Mouse (Mus musculus) heart, postnatal 36 days (tissue): ENCODE measurements around the gene Esp3. TPM values are rescaled to one million over a fixed set of nuclear protein-coding genes. Genes with fewer than 3 reads are reported as not detected.
"Not testable (repeated sequence)": the region's sequence is repeated elsewhere in the genome, so short reads cannot be mapped to it uniquely, and the experiment has no call there.

ENCODE experiments used
- DNase-seq, 2 experiments: peaks; one replicate each; pipeline ENCODE4 v3.0.0; 2021 to 2022
- intact Hi-C: fragments of 180-260 bp; cut with DNase I; formaldehyde crosslinking; loops from one replicate; pipeline ENCODE4 v1.15.1; 2025
- total RNA-seq, 2 experiments: library from RNA; stranded (reverse); gene quantifications; 2 replicates each; pipeline ENCODE4 v1.2.3; 2021

Esp3 gene
- not detected for total RNA-seq

DNA sequence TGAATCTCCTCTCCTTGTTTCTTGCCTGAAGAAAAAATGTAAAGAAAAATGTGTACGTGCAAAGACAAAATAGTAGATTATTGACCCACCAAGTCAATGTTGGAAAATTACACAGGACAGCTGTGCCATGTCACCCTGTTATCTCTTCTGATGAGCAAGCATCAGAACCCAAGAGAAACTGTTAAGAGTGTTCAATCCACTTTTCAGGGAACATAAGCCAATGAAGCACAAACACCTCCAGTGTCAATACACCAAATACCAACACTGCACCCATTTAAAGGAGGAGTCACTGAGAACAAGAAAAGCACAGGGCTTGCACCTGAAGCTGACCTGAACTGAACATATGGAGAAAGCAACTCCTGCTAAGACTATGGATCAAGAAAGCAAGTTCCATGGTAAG is at the start of gene Esp3:
TSS of gene Esp3 (plus strand) at position 301 of the 400 bp plus-strand sequence.
- intact Hi-C loops, result not testable (repeated sequence)

GRCm38 (mm10) chr17:40583906-40584305 is 48.0 kb upstream of the Esp3 start:
- intact Hi-C loops, DNase-seq: not testable (repeated sequence)

More for the DNA sequence above, at the start of gene Esp3:
- DNase-seq, result not testable (repeated sequence)

- intact Hi-C loops, result no loop called here
Measured at GRCm38 (mm10) chr17:40591297-40591696, 40.6 kb upstream of the Esp3 start.

DNA sequence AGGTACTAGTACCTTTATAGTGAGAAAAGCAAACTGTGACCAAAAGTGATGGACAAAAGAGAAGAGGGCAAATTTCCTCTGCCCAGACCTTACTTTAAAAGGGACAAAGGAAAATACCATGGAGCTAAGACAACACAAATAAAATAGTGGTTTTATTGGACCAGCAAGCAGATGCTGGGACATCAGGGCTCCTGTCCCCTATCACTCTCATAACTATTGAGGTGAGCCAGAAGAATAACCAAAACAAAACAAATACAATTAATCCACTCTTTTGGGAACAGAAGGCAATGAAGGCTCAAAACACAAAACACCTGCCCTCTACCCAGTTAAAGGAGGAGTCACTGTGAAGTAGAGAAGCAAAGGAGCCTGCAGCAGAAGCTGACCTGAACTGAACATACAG is 33.6 kb upstream of the Esp3 start, which contains the start of gene Esp4:
TSS of gene Esp4 (plus strand) at position 301 of the 400 bp plus-strand sequence.
- intact Hi-C loops, result no loop called here

More at GRCm38 (mm10) chr17:40591297-40591696, 40.6 kb upstream of the Esp3 start:
- DNase-seq, result no peak

DNA sequence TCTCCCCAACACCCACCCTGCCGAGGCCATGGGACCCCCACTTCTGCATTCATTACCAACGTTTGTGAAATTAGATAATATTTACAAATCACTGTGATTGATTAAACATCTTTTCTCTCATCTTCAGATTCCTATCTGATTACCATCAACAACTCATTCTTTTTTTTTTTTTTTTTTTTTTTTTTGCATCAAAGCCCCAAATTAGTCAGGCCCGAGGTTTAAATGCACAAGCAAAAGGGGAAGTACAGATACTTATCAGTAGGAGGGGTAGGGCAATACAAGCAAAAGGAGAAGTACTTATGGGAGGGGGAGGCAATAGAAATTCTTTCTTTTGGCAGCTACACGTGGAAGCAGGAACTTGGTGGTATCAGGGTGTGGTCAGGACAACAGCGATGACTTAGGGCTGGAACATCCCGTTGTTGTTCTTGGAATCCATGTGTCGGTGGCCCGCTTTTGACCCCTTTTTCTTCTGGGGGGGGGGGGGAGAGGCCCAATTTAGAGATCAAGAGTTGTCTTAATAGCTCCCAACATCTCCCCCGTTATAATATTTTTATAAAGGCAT is 30.3 kb downstream of the Esp3 start:
- intact Hi-C loops, result not testable (repeated sequence)

More for the DNA sequence above, 33.6 kb upstream of the Esp3 start, which contains the start of gene Esp4:
- no peak for DNase-seq

GRCm38 (mm10) chr17:40663161-40663811 is 31.4 kb downstream of the Esp3 start:
- DNase-seq, intact Hi-C loops: not testable (repeated sequence)

More for the DNA sequence above, 30.3 kb downstream of the Esp3 start:
- DNase-seq, result not testable (repeated sequence)

Other genes starting within 250 kb of the Esp3 start
- gene Esp8, start 112.1 kb upstream of the Esp3 start, total RNA-seq, result not detected
- not detected for gene Esp6, start 70.6 kb upstream of the Esp3 start, total RNA-seq
- not detected for gene Esp4, start 33.5 kb upstream of the Esp3 start, total RNA-seq
- not detected for gene Esp1, start 95.0 kb downstream of the Esp3 start, total RNA-seq
- gene Crisp2, start 174.9 kb downstream of the Esp3 start, total RNA-seq, result not detected
- gene Rhag, start 179.1 kb downstream of the Esp3 start, total RNA-seq, result under 1 TPM; 0.22 to 0.89 TPM
- under 1 TPM; 0.30 to 0.53 TPM for gene 9130008F23Rik, start 248.5 kb downstream of the Esp3 start, total RNA-seq